Mouse (Mus musculus): ENCODE results near the gene Atp2b2. TPM values are rescaled to one million over a fixed set of nuclear protein-coding genes. Genes with fewer than 3 reads are reported as not detected.

The Atp2b2 gene
- 26.2 and 27.6 TPM in 2 replicates for polyA plus RNA-seq (2015; fragmentation: Nextera tagmentation; extraction: Ambion mirVana)

DNA sequence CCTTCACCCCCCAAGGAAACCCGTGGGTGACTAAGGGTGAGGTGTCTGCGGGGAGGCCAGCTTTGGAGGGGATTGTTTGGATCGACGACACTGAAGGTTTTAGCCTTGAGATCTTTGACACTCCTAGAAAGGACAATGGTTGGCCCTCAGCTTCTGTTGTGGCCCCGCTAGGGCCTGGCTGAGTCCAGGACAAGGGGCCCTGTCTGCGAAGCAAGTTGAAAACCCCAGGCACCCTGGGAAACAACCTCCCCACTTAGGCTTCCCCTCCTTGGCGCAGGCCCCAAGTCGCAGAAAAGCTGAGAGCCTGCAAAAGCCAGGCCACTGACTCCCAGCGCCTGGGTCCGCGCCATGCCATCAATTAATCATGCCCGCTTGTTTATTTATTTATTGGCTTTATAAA is at the start of gene Atp2b2:
Gene Atp2b2, minus strand, starts transcription at position 282 of the 400 bp plus-strand sequence.
- Histone ChIP-seq H3K36me3 (ENCODE audit: control insufficient read depth, insufficient read depth, low read length) (no peaks in the 10 kb centered on the region), H3K9ac (ENCODE audit: low read depth, low read length) (peak within 1 kb of the TSS; percentile 81), H3K4me1 (ENCODE audit: control insufficient read depth, insufficient read depth, low read length) (no peaks in the 10 kb centered on the region), H3K9me3 (replicated peaks; ENCODE audit: control insufficient read depth, low read length, poor library complexity, severe bottlenecking) (no peaks in the 10 kb centered on the region), H3K4me2 (ENCODE audit: low read length) (peak within 1 kb of the TSS; percentile 87), H3K27me3 (ENCODE audit: control insufficient read depth, insufficient read depth, low read depth, low read length) (peaks cover 2% of the 10 kb centered on the region), H3K4me3 (ENCODE audit: low read depth, low read length) (peak within 1 kb of the TSS; percentile 66), H3K27ac (ENCODE audit: low read length) (peak within 1 kb of the TSS; percentile 24; the same call in 1 of the 2 replicates)
- WGBS: 25% methylated on average over 12 of the region's 12 CpGs
- ATAC-seq: peak; percentile 9; the same call in 1 of the 2 replicates

DNA sequence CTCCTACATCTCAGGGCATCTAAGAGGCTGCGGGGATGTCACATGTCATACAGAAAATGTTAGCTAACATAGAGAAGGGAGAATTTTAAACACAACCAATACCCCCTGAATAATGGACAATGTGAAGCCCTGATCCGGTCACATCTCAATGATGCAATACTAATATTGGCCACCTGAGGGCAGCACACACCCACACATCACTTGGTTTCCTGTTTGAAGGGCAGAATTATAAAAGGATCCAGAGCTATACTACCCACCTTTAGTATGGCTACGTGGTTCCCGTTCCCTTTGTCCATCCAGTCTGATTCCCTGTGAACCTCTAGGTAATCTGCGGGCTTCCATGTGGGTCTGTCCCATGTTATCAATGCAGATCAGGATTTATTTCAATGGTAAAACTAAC is 47.2 kb upstream of the Atp2b2 start:
- peak; percentile 50 for ATAC-seq
- Histone ChIP-seq H3K9me3 (replicated peaks; ENCODE audit: control insufficient read depth, low read length, poor library complexity, severe bottlenecking) (no peaks in the 10 kb centered on the region), H3K9ac (ENCODE audit: low read depth, low read length) (no peak overlapping the region), H3K36me3 (ENCODE audit: control insufficient read depth, insufficient read depth, low read length) (no peaks in the 10 kb centered on the region), H3K4me1 (ENCODE audit: control insufficient read depth, insufficient read depth, low read length) (peaks cover 10% of the 10 kb centered on the region; the same call in 1 of the 2 replicates), H3K27ac (ENCODE audit: low read length) (no peak overlapping the region), H3K4me2 (ENCODE audit: low read length) (no peak overlapping the region), H3K27me3 (ENCODE audit: control insufficient read depth, insufficient read depth, low read depth, low read length) (peaks cover 9% of the 10 kb centered on the region), H3K4me3 (ENCODE audit: low read depth, low read length) (no peak overlapping the region)
- 11% methylated on average over 5 of the region's 5 CpGs for WGBS

DNA sequence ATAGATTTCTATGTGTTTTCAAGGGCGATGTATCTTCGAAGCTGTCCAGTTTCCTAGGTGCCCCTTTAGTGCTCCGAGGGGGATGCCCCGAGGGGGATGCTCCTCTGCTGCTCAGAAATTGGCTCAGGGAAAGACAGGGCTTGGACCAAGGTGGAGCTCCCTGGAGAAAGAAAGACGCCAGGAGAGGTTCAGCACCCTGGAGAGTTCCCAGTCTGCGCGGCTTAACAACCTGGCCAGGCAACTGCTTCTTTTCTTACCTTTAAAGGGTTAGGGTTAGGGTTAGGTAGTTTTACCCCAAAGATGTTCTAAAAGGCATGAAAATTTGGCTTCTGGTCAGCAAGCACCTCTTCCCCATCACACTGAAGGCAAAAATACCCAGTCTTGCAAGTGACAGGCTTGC is 44.7 kb upstream of the Atp2b2 start:
- no peaks in the 10 kb centered on the region for H3K9me3 ChIP-seq (replicated peaks; ENCODE audit: control insufficient read depth, low read length, poor library complexity, severe bottlenecking)
- no peak overlapping the region for H3K9ac ChIP-seq (ENCODE audit: low read depth, low read length)
- H3K36me3 ChIP-seq (ENCODE audit: control insufficient read depth, insufficient read depth, low read length): no peaks in the 10 kb centered on the region
- no peaks in the 10 kb centered on the region; the same call in 1 of the 2 replicates for H3K4me1 ChIP-seq (ENCODE audit: control insufficient read depth, insufficient read depth, low read length)
- 27% methylated on average over 7 of the region's 7 CpGs for WGBS
- H3K4me3 ChIP-seq (ENCODE audit: low read depth, low read length): no peak overlapping the region
- no peak for ATAC-seq
- H3K4me2 ChIP-seq (ENCODE audit: low read length): no peak overlapping the region
- H3K27ac ChIP-seq (ENCODE audit: low read length): no peak overlapping the region
- peaks cover 9% of the 10 kb centered on the region for H3K27me3 ChIP-seq (ENCODE audit: control insufficient read depth, insufficient read depth, low read depth, low read length)

- H3K27me3 ChIP-seq (ENCODE audit: control insufficient read depth, insufficient read depth, low read depth, low read length): no peaks in the 10 kb centered on the region
- ATAC-seq: no peak
Observed at GRCm38 (mm10) chr6:114078556-114078955, 36.1 kb upstream of the Atp2b2 start.

GRCm38 (mm10) chr6:114076560-114076959 is 34.1 kb upstream of the Atp2b2 start:
- 0 out of 2 replicates have a peak overlapping the region, but pooled peaks have one; percentile 6 for H3K9ac ChIP-seq (ENCODE audit: low read depth, low read length)
- H3K4me1 ChIP-seq (ENCODE audit: control insufficient read depth, insufficient read depth, low read length): no peaks in the 10 kb centered on the region
- H3K27me3 ChIP-seq (ENCODE audit: control insufficient read depth, insufficient read depth, low read depth, low read length): 0 out of 2 replicates have a peak, but pooled peaks cover 2% of the 10 kb centered on the region
- no peak overlapping the region for H3K27ac ChIP-seq (ENCODE audit: low read length)
- H3K4me3 ChIP-seq (ENCODE audit: low read depth, low read length): no peak overlapping the region
- peak; percentile 94 for ATAC-seq
- no peak overlapping the region for H3K4me2 ChIP-seq (ENCODE audit: low read length)
- WGBS: 55% methylated on average over 3 of the region's 3 CpGs
- H3K9me3 ChIP-seq (replicated peaks; ENCODE audit: control insufficient read depth, low read length, poor library complexity, severe bottlenecking): no peaks in the 10 kb centered on the region
- H3K36me3 ChIP-seq (ENCODE audit: control insufficient read depth, insufficient read depth, low read length): no peaks in the 10 kb centered on the region

More at GRCm38 (mm10) chr6:114078556-114078955, 36.1 kb upstream of the Atp2b2 start:
- Histone ChIP-seq H3K4me3 (ENCODE audit: low read depth, low read length) (no peak overlapping the region), H3K9me3 (replicated peaks; ENCODE audit: control insufficient read depth, low read length, poor library complexity, severe bottlenecking) (no peaks in the 10 kb centered on the region), H3K27ac (ENCODE audit: low read length) (no peak overlapping the region), H3K4me2 (ENCODE audit: low read length) (no peak overlapping the region), H3K36me3 (ENCODE audit: control insufficient read depth, insufficient read depth, low read length) (no peaks in the 10 kb centered on the region), H3K4me1 (ENCODE audit: control insufficient read depth, insufficient read depth, low read length) (no peaks in the 10 kb centered on the region), H3K9ac (ENCODE audit: low read depth, low read length) (no peak overlapping the region)

DNA sequence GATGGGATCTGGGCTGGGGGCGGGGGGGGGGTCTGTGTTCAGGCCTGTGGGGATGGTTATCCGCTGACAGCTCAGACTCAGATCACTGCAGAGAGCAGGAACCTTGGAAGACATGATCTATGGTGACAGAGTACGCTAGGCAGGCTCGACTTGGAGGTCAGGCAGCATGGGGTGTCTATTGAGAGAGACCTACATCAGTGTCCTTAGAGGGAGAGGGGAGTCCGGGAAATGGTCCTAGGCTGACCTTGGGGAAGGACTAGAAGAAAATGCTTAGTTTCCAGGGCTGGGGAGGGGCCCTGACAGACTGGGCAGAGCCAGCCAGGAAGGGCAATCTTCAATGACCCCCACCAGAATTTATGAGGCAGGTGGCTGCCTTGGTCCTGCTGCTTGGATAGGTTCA is 33.6 kb upstream of the Atp2b2 start:
- Histone ChIP-seq H3K4me1 (ENCODE audit: control insufficient read depth, insufficient read depth, low read length) (no peaks in the 10 kb centered on the region), H3K27ac (ENCODE audit: low read length) (no peak overlapping the region), H3K4me3 (ENCODE audit: low read depth, low read length) (no peak overlapping the region), H3K36me3 (ENCODE audit: control insufficient read depth, insufficient read depth, low read length) (no peaks in the 10 kb centered on the region), H3K9me3 (replicated peaks; ENCODE audit: control insufficient read depth, low read length, poor library complexity, severe bottlenecking) (no peaks in the 10 kb centered on the region), H3K27me3 (ENCODE audit: control insufficient read depth, insufficient read depth, low read depth, low read length) (0 out of 2 replicates have a peak, but pooled peaks cover 2% of the 10 kb centered on the region), H3K9ac (ENCODE audit: low read depth, low read length) (0 out of 2 replicates have a peak overlapping the region, but pooled peaks have one; percentile 6), H3K4me2 (ENCODE audit: low read length) (no peak overlapping the region)
- no peak for ATAC-seq
- 67% methylated on average over 5 of the region's 5 CpGs for WGBS

DNA sequence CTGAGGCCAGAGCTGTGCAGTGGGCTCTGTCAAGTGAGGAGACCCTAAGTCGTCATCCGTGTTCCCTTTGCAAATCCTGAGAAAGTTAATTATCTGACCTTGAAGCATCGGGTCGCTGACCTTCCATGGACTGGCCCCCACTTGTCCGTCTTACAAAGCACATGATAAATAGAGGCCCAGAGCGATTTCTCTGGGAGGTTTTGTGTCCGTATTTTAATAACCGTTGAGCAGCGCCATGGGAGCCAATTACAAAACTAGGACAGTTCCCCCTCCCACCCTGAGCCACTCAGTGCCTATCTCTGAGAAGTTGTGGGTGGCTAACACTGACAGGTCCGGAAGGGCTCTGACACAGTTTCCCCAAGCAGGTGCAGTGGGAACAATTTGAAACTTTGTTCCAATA is 32.5 kb upstream of the Atp2b2 start:
- H3K27ac ChIP-seq (ENCODE audit: low read length): no peak overlapping the region

DNA sequence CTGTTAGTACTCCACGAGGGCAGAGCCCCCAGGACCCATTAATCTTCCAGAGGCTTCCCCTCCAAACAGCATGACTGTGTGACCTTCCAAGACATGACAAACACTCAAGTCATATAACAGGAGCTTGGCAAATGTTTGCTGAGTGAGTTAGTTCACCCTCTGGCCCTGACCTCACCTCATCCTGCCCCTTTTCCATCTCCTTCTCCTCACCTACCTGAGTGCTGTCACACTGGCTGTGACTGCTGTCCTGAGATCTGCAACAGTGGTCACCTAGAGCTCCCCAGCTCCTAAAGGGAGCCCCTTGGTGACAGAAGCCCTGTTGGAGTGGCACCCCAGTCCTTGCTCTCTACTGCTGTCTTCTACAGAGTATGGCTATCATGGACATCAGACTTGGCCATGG is 31.8 kb upstream of the Atp2b2 start:
- 33% methylated on average over 1 of the region's 1 CpGs for WGBS
- ATAC-seq: no peak
- no peaks in the 10 kb centered on the region for H3K9me3 ChIP-seq (replicated peaks; ENCODE audit: control insufficient read depth, low read length, poor library complexity, severe bottlenecking)

More for the DNA sequence above, 32.5 kb upstream of the Atp2b2 start:
- Histone ChIP-seq H3K9me3 (replicated peaks; ENCODE audit: control insufficient read depth, low read length, poor library complexity, severe bottlenecking) (no peaks in the 10 kb centered on the region), H3K27me3 (ENCODE audit: control insufficient read depth, insufficient read depth, low read depth, low read length) (0 out of 2 replicates have a peak, but pooled peaks cover 2% of the 10 kb centered on the region), H3K9ac (ENCODE audit: low read depth, low read length) (no peak overlapping the region), H3K36me3 (ENCODE audit: control insufficient read depth, insufficient read depth, low read length) (no peaks in the 10 kb centered on the region), H3K4me3 (ENCODE audit: low read depth, low read length) (no peak overlapping the region), H3K4me1 (ENCODE audit: control insufficient read depth, insufficient read depth, low read length) (no peaks in the 10 kb centered on the region), H3K4me2 (ENCODE audit: low read length) (no peak overlapping the region)
- WGBS: 50% methylated on average over 10 of the region's 10 CpGs
- no peak for ATAC-seq

DNA sequence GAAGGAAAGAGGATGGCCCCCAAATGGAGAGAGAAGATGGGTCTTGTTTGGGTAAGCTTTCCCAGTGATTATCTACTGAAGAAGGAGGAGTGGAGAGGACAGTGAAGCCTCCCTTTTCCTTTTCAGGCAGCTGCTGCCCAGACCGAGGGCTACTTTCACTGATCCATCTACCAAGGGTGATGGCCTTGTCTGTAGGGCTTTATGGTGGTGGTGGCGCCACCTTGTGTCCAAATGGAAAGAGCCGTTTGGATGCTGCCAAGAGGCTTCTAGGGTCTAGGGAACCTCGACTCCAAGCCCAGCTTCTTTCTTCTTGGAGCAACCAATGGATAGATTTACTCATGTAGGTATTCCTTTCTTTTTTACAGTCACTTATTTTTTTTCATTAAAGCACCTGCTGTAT is 29.2 kb upstream of the Atp2b2 start:
- Histone ChIP-seq H3K9ac (ENCODE audit: low read depth, low read length) (no peak overlapping the region), H3K4me1 (ENCODE audit: control insufficient read depth, insufficient read depth, low read length) (no peaks in the 10 kb centered on the region), H3K27me3 (ENCODE audit: control insufficient read depth, insufficient read depth, low read depth, low read length) (0 out of 2 replicates have a peak, but pooled peaks cover 2% of the 10 kb centered on the region), H3K4me2 (ENCODE audit: low read length) (no peak overlapping the region), H3K9me3 (replicated peaks; ENCODE audit: control insufficient read depth, low read length, poor library complexity, severe bottlenecking) (no peaks in the 10 kb centered on the region), H3K4me3 (ENCODE audit: low read depth, low read length) (no peak overlapping the region), H3K27ac (ENCODE audit: low read length) (no peak overlapping the region), H3K36me3 (ENCODE audit: control insufficient read depth, insufficient read depth, low read length) (no peaks in the 10 kb centered on the region)
- 3% methylated on average over 4 of the region's 4 CpGs for WGBS
- no peak for ATAC-seq

More for the DNA sequence above, 31.8 kb upstream of the Atp2b2 start:
- H3K36me3 ChIP-seq (ENCODE audit: control insufficient read depth, insufficient read depth, low read length): no peaks in the 10 kb centered on the region
- H3K4me3 ChIP-seq (ENCODE audit: low read depth, low read length): no peak overlapping the region
- H3K27ac ChIP-seq (ENCODE audit: low read length): no peak overlapping the region
- no peak overlapping the region for H3K9ac ChIP-seq (ENCODE audit: low read depth, low read length)
- no peaks in the 10 kb centered on the region for H3K4me1 ChIP-seq (ENCODE audit: control insufficient read depth, insufficient read depth, low read length)
- no peak overlapping the region for H3K4me2 ChIP-seq (ENCODE audit: low read length)
- H3K27me3 ChIP-seq (ENCODE audit: control insufficient read depth, insufficient read depth, low read depth, low read length): 0 out of 2 replicates have a peak, but pooled peaks cover 2% of the 10 kb centered on the region

Measured in midbrain, embryonic 16.5 days (tissue).